Mouse (Mus musculus) midbrain, postnatal 0 days (tissue): Measurements from ENCODE around the gene Cacna1h. TPM values are rescaled to one million over a fixed set of nuclear protein-coding genes. Genes with fewer than 3 reads are reported as not detected.
A peak's percentile ranks its signal among the peaks of the same experiment; 100 is the strongest.

Experiments used
- ATAC-seq: fragments of 200-750 bp; cut with Nextera tagmentation; 2 replicates; pipeline ENCODE4 v1.8.0; 2017; ENCODE audit warnings: moderate number of reproducible peaks, mild to moderate bottlenecking, moderate TSS enrichment, moderate library complexity; ENCODE audit not compliant: low FRiP score
- DNase-seq: peaks from one replicate; pipeline ENCODE4 v3.0.0-alpha.2; 2015; ENCODE audit warnings: low spot score
- H3K27ac ChIP-seq: fragments of 300-500 bp; sonication (generic); 2 replicates; pipeline ENCODE4 v1.5.1; 2014; ENCODE audit warnings: low read depth, mild to moderate bottlenecking, low read length, mixed read lengths
- H3K27me3 ChIP-seq: fragments of 300-500 bp; sonication (generic); 2 replicates; pipeline ENCODE4 v1.6.1; 2014; ENCODE audit warnings: low read length, control low read depth, mixed read lengths; ENCODE audit not compliant: insufficient read depth
- H3K36me3 ChIP-seq: fragments of 300-500 bp; sonication (generic); 2 replicates; pipeline ENCODE4 v1.6.1; 2014; ENCODE audit warnings: low read length, control low read depth, mixed read lengths; ENCODE audit not compliant: insufficient read depth
- H3K4me1 ChIP-seq: fragments of 300-500 bp; sonication (generic); 2 replicates; pipeline ENCODE4 v1.6.1; 2014; ENCODE audit warnings: mild to moderate bottlenecking, control low read depth, antibody characterized with exemption, low read length, mixed read lengths; ENCODE audit not compliant: insufficient read depth
- H3K4me2 ChIP-seq: fragments of 300-500 bp; sonication (generic); 2 replicates; pipeline ENCODE4 v1.6.1; 2014; ENCODE audit warnings: low read depth, mild to moderate bottlenecking, low read length, mixed read lengths; ENCODE audit not compliant: poor library complexity, severe bottlenecking
- H3K4me3 ChIP-seq: fragments of 300-500 bp; sonication (generic); 2 replicates; pipeline ENCODE4 v1.5.1; 2014; ENCODE audit warnings: low read depth, mild to moderate bottlenecking, low read length, moderate library complexity
- H3K9ac ChIP-seq: fragments of 300-500 bp; sonication (generic); replicated peaks from 2 replicates; pipeline ENCODE4 v1.6.1; 2014; ENCODE audit warnings: mild to moderate bottlenecking, low read length, moderate library complexity, mixed read lengths; ENCODE audit not compliant: poor library complexity, severe bottlenecking
- H3K9me3 ChIP-seq: fragments of 300-500 bp; sonication (generic); 2 replicates; pipeline ENCODE4 v1.6.1; 2016; ENCODE audit warnings: low read length, control low read depth
- CTCF ChIP-seq: IDR thresholded peaks from 2 replicates; pipeline ENCODE4 v1.5.1; 2016; ENCODE audit warnings: antibody characterized with exemption, mild to moderate bottlenecking
- WGBS: fragments of 180-500 bp; shearing (Covaris S2); extraction: QIAGEN DNeasy Blood & Tissue Kit; methylation state at CpG from one replicate; pipeline ENCODE4 v1.1.7; 2014; 5-methylcytosine and 5-hydroxymethylcytosine counted together
- polyA plus RNA-seq: library from polyadenylated mRNA; unstranded; fragments of >200 nt; fragmentation: Nextera tagmentation; extraction: Ambion mirVana; gene quantifications from 2 replicates; pipeline ENCODE4 v1.2.1, GENCODE M21; 2015
- total RNA-seq: library from RNA; depleted of rRNA; stranded (reverse); fragments of >200 nt; gene quantifications from 2 replicates; pipeline ENCODE4 v1.2.3, GENCODE M21; 2014

The Cacna1h gene
- total and polyA plus RNA-seq, 2 experiments from 2014 or later, result 9.5 to 117 TPM

DNA sequence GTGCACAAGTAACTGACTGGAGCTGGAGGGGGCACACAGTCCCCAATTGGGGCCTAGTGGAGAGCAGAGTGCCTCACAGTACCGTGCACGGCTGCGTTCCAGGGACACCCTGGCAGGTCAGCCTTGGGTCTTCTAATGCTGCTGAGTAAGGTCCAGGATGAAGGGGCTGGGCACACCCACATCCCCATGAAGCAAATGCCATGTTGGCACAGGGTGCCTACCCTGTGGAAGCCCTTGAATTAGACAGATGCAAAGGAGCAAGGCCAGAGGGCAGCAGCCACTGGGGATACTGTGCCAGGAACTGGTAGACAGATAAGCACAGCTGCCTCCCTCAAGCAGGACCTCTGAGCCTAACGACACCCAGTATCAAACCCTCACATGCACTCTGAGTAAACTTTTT, 39.1 kb downstream of the Cacna1h start:
- no peak overlapping the region for H3K4me3 ChIP-seq
- WGBS, result 96% methylated on average over 4 of the region's 4 CpGs
- TF ChIP-seq CTCF, result no peak
- H3K9me3 ChIP-seq, result no peaks in the 10 kb centered on the region
- H3K27me3 ChIP-seq, result no peaks in the 10 kb centered on the region
- peaks cover 16% of the 10 kb centered on the region for H3K36me3 ChIP-seq
- H3K9ac ChIP-seq, result no peak overlapping the region
- no peak overlapping the region for H3K4me2 ChIP-seq
- H3K27ac ChIP-seq, result no peak overlapping the region
- H3K4me1 ChIP-seq, result no peaks in the 10 kb centered on the region
- DNase-seq (no peak), ATAC-seq (no peak)

- H3K4me1 ChIP-seq, result no peaks in the 10 kb centered on the region
- peaks cover 33% of the 10 kb centered on the region for H3K36me3 ChIP-seq
- H3K27me3 ChIP-seq, result no peaks in the 10 kb centered on the region
- H3K4me3 ChIP-seq, result no peak overlapping the region
- TF ChIP-seq CTCF, result peak; percentile 70
- no peak overlapping the region for H3K4me2 ChIP-seq
- DNase-seq (peak; percentile 42), ATAC-seq (no peak)
- 40% methylated on average over 9 of the region's 9 CpGs for WGBS
- no peaks in the 10 kb centered on the region for H3K9me3 ChIP-seq
- H3K27ac ChIP-seq, result no peak overlapping the region
- H3K9ac ChIP-seq, result no peak overlapping the region
Measured at GRCm38 (mm10) chr17:25374011-25374410, 59.6 kb downstream of the Cacna1h start.

DNA sequence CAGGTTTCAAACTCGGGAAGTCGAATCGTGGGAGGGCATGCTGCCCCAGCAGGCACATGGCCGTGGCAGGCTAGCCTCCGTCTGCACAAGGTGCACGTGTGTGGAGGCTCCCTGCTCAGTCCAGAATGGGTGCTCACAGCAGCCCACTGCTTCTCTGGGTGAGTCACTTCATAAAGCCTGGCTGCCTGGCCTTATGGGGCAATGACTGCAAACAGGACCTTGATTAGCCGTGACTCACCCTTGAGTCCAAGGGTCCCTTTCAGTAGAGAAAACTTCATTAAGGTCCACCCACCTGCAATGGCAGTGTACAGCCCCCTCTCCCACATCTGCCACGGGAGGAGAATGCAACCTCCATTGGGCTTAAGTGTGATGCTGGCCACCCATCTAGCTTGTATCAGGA, 61.1 kb downstream of the Cacna1h start:
- Histone ChIP-seq H3K9ac (no peak overlapping the region), H3K27ac (no peak overlapping the region), H3K36me3 (peaks cover 26% of the 10 kb centered on the region), H3K4me2 (no peak overlapping the region), H3K9me3 (no peaks in the 10 kb centered on the region), H3K4me1 (no peaks in the 10 kb centered on the region), H3K4me3 (no peak overlapping the region), H3K27me3 (no peaks in the 10 kb centered on the region)
- ATAC-seq, result no peak
- TF ChIP-seq CTCF, result no peak
- no peak for DNase-seq
- 75% methylated on average over 8 of the region's 8 CpGs for WGBS

DNA sequence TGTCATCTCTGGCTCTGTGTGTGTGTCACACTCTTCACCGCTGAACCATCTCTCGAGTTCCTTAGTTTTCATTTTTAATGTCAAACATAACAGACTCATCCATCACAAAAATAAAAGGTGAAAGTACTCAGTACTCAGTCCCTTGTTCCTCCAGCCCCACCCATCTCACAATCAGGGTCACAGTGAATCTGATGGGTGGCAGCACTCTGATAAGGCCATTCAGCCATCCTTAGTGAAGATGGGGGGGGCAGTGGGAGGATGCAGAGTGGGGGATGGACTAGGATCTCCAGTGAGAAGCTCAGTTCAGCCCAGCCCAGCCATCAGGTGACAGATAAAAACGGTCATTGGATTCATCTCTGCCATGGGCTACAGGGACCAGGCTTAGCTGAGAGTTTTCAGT, 64.6 kb downstream of the Cacna1h start, which contains the start of gene Tpsg1:
Tpsg1 (plus strand) TSS at position 301 of the 400 bp plus-strand sequence.
- Histone ChIP-seq H3K36me3 (no peaks in the 10 kb centered on the region), H3K4me1 (no peaks in the 10 kb centered on the region), H3K27me3 (no peaks in the 10 kb centered on the region), H3K4me2 (no peak within 1 kb of the TSS), H3K4me3 (no peak within 1 kb of the TSS), H3K9me3 (no peaks in the 10 kb centered on the region), H3K27ac (no peak within 1 kb of the TSS), H3K9ac (no peak within 1 kb of the TSS)
- TF ChIP-seq CTCF, result no peak
- ATAC-seq, result no peak
- DNase-seq, result no peak
- 70% methylated on average over 3 of the region's 3 CpGs for WGBS

DNA sequence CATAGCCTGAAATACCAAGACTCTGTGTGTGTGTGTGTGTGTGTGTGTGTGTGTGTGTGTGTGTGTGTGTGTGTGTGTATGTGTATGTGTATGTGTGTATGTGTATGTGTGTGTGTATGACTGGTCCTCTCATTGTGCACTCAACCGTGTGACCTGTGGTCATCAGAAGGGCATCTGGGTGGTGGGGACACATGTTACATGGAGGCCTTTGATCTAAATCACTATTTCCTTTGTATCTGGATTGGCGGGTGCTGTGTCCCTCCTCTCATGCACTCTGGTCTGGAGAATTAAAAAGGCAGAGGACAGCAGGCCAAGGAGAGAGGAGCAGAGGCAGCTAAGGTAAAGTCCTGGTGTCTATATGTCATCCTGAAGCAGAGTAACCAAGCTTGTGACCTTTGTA, 67.6 kb downstream of the Cacna1h start, which contains the start of gene Tpsb2:
Tpsb2 (plus strand) TSS at position 301 of the 400 bp plus-strand sequence.
- Histone ChIP-seq H3K4me1 (no peaks in the 10 kb centered on the region), H3K4me3 (no peak within 1 kb of the TSS), H3K9me3 (no peaks in the 10 kb centered on the region), H3K9ac (no peak within 1 kb of the TSS), H3K4me2 (no peak within 1 kb of the TSS), H3K36me3 (no peaks in the 10 kb centered on the region), H3K27me3 (no peaks in the 10 kb centered on the region), H3K27ac (no peak within 1 kb of the TSS)
- ATAC-seq (no peak), DNase-seq (no peak)
- no peak for TF ChIP-seq CTCF
- WGBS, result 67% methylated on average over 2 of the region's 2 CpGs

GRCm38 (mm10) chr17:25363726-25364125, 69.9 kb downstream of the Cacna1h start:
- no peaks in the 10 kb centered on the region for H3K9me3 ChIP-seq
- no peaks in the 10 kb centered on the region for H3K36me3 ChIP-seq
- H3K27ac ChIP-seq, result no peak overlapping the region
- no peaks in the 10 kb centered on the region for H3K4me1 ChIP-seq
- H3K4me2 ChIP-seq, result no peak overlapping the region
- DNase-seq, result peak; percentile 4
- 0% methylated on average over 1 of the region's 1 CpGs for WGBS
- H3K4me3 ChIP-seq, result no peak overlapping the region
- TF ChIP-seq CTCF, result peak; percentile 73
- H3K9ac ChIP-seq, result no peak overlapping the region
- H3K27me3 ChIP-seq, result no peaks in the 10 kb centered on the region
- no peak for ATAC-seq
